Mouse (Mus musculus) adrenal gland, postnatal 4 days (tissue): ENCODE data around the gene Dlx2. TPM values are rescaled to one million over a fixed set of nuclear protein-coding genes. Genes with fewer than 3 reads are reported as not detected.

Source experiments
- DNase-seq, 2 experiments: peaks; one replicate each; pipeline ENCODE4 v3.0.0; 2021 to 2022; ENCODE audit warnings: low spot score in 2 of 2, mixed read lengths in 2 of 2
- long read RNA-seq, 2 experiments: library from polyadenylated mRNA; stranded (forward); transcript quantifications; one replicate each; pipeline ENCODE4 v2.0.0; 2021
- total RNA-seq, 2 experiments: library from RNA; stranded (reverse); gene quantifications; 2 replicates each; pipeline ENCODE4 v1.2.3; 2021

The Dlx2 gene
- total RNA-seq, result 1 to 10 TPM in 1 of 2 experiments, under 1 TPM in 1; 0.98 to 1.9 TPM
- long read RNA-seq, experiment 1, partial matches to known transcripts, result 0 of 4 reads
- long read RNA-seq, experiment 1, other reads (novel, unspliced or antisense), result 1 of 4 reads
- long read RNA-seq, experiment 2, transcript Dlx2-201 (3 exons, 2,473 nt), result major isoform, 6 of 6 reads
- long read RNA-seq, experiment 2, partial matches to known transcripts, result 0 of 6 reads
- long read RNA-seq, experiment 2, other reads (novel, unspliced or antisense), result 0 of 6 reads

- no peak for DNase-seq
Measured at GRCm38 (mm10) chr2:71546640-71547071, at the start of gene Dlx2. Dlx2 (minus strand) TSS chr2:71546754.

- no peak for DNase-seq
Measured at GRCm38 (mm10) chr2:71594466-71594865, 47.9 kb upstream of the Dlx2 start.

- DNase-seq, result no peak
Measured at GRCm38 (mm10) chr2:71589114-71589513, 42.6 kb upstream of the Dlx2 start.

GRCm38 (mm10) chr2:71581488-71581887 lies 34.9 kb upstream of the Dlx2 start:
- DNase-seq, result no peak

GRCm38 (mm10) chr2:71580632-71581466 lies 34.3 kb upstream of the Dlx2 start:
- peak; percentile 27 to 41 for DNase-seq

GRCm38 (mm10) chr2:71577059-71577458 lies 30.5 kb upstream of the Dlx2 start:
- no peak for DNase-seq

- DNase-seq, result no peak
Measured at GRCm38 (mm10) chr2:71573736-71574135, 27.2 kb upstream of the Dlx2 start.

GRCm38 (mm10) chr2:71566466-71566865 lies 19.9 kb upstream of the Dlx2 start:
- DNase-seq, result no peak

GRCm38 (mm10) chr2:71556071-71556470 lies 9.5 kb upstream of the Dlx2 start:
- no peak for DNase-seq

GRCm38 (mm10) chr2:71551704-71552103 lies 5.2 kb upstream of the Dlx2 start:
- DNase-seq, result no peak

GRCm38 (mm10) chr2:71550330-71550729 lies 3.8 kb upstream of the Dlx2 start:
- DNase-seq, result no peak

- peak in 1 of 2 experiments; percentile 49 for DNase-seq
Measured at GRCm38 (mm10) chr2:71547829-71548228, 1.3 kb upstream of the Dlx2 start.

- DNase-seq, result no peak
Measured at GRCm38 (mm10) chr2:71545882-71546639, 493 bp downstream of the Dlx2 start.

GRCm38 (mm10) chr2:71545401-71545881 lies 1.1 kb downstream of the Dlx2 start:
- no peak for DNase-seq

GRCm38 (mm10) chr2:71544391-71545285 lies 1.9 kb downstream of the Dlx2 start:
- DNase-seq, result no peak

GRCm38 (mm10) chr2:71543948-71544347 lies 2.6 kb downstream of the Dlx2 start:
- DNase-seq, result no peak

GRCm38 (mm10) chr2:71543531-71543930 lies 3.0 kb downstream of the Dlx2 start:
- no peak for DNase-seq

GRCm38 (mm10) chr2:71542816-71543301 lies 3.7 kb downstream of the Dlx2 start:
- no peak for DNase-seq

GRCm38 (mm10) chr2:71542227-71542815 lies 4.2 kb downstream of the Dlx2 start:
- DNase-seq, result no peak
